Mouse (Mus musculus) liver, embryonic 14.5 days (tissue): ENCODE results near the gene Gbf1. TPM values are rescaled to one million over a fixed set of nuclear protein-coding genes. Genes with fewer than 3 reads are reported as not detected.

ENCODE experiments used
- ATAC-seq: fragments of 200-750 bp; cut with Nextera tagmentation; 2 replicates; pipeline ENCODE4 v1.8.0; 2017; ENCODE audit warnings: moderate number of reproducible peaks, mild to moderate bottlenecking, moderate library complexity; ENCODE audit not compliant: insufficient read depth
- DNase-seq, 3 experiments: peaks; one replicate each; pipeline ENCODE4 v3.0.0-alpha.2; 2012 to 2013; ENCODE audit warnings: low read depth in 3 of 3, low spot score in 3 of 3
- H3K27ac ChIP-seq: fragments of 300-500 bp; sonication (generic); 2 replicates; pipeline ENCODE4 v1.5.1; 2014; ENCODE audit warnings: moderate library complexity, mild to moderate bottlenecking, control low read depth, inconsistent platforms
- H3K27me3 ChIP-seq: fragments of 300-500 bp; sonication (generic); 2 replicates; pipeline ENCODE4 v1.6.1; 2014; ENCODE audit warnings: mild to moderate bottlenecking, low read length, moderate library complexity; ENCODE audit not compliant: control insufficient read depth, insufficient read depth
- H3K36me3 ChIP-seq: fragments of 300-500 bp; sonication (generic); replicated peaks from 2 replicates; pipeline ENCODE4 v1.6.1; 2014; ENCODE audit warnings: low read depth; ENCODE audit not compliant: control insufficient read depth, insufficient read depth
- H3K4me1 ChIP-seq, 2 experiments: fragments of 200-500 bp in 1 of 2; fragments of 300-500 bp in 1 of 2; sonication (generic) in 1 of 2; replicated peaks; 2 replicates each; pipeline ENCODE4 v1.6.1; 2012 to 2014; ENCODE audit warnings: antibody characterized with exemption in 1 of 2, inconsistent platforms in 1 of 2, low read length in 1 of 2; ENCODE audit not compliant: control insufficient read depth in 2 of 2, insufficient read depth in 2 of 2
- H3K4me2 ChIP-seq: fragments of 300-500 bp; sonication (generic); 2 replicates; pipeline ENCODE4 v1.6.1; 2014; ENCODE audit warnings: low read depth, mild to moderate bottlenecking, control low read depth, moderate library complexity
- H3K4me3 ChIP-seq, 2 experiments: fragments of 200-500 bp in 1 of 2; fragments of 300-500 bp in 1 of 2; sonication (generic) in 1 of 2; 2 replicates each; pipeline ENCODE4 v1.5.1; 2012 to 2014; ENCODE audit warnings: low read depth in 2 of 2, low read length in 2 of 2, mild to moderate bottlenecking in 2 of 2, control low read depth in 1 of 2, inconsistent platforms in 1 of 2, moderate library complexity in 1 of 2; ENCODE audit not compliant: insufficient read depth in 1 of 2
- H3K9ac ChIP-seq: fragments of 300-500 bp; sonication (generic); replicated peaks from 2 replicates; pipeline ENCODE4 v1.6.1; 2014; ENCODE audit warnings: mild to moderate bottlenecking, control low read depth, moderate library complexity
- H3K9me3 ChIP-seq: fragments of 300-500 bp; sonication (generic); 2 replicates; pipeline ENCODE4 v1.6.1; 2016; ENCODE audit warnings: low read length, mixed read lengths; ENCODE audit not compliant: control insufficient read depth
- CTCF ChIP-seq: IDR thresholded peaks from 2 replicates; pipeline ENCODE4 v1.5.1; 2016; ENCODE audit warnings: antibody characterized with exemption, low read depth, control low read depth
- EP300 ChIP-seq: IDR thresholded peaks from 2 replicates; pipeline ENCODE4 v1.6.1; 2016; ENCODE audit warnings: antibody characterized with exemption, low read depth
- WGBS: fragments of 180-500 bp; shearing (Covaris S2); extraction: QIAGEN DNeasy Blood & Tissue Kit; methylation state at CpG from one replicate; pipeline ENCODE4 v1.1.7; 2014; ENCODE audit not compliant: insufficient replicate concordance; 5-methylcytosine and 5-hydroxymethylcytosine counted together
- polyA plus RNA-seq, 2 experiments: library from polyadenylated mRNA; depleted of rRNA in 1 of 2; stranded (reverse) in 1 of 2; unstranded in 1 of 2; fragments of >200 nt; fragmentation: Nextera tagmentation in 1 of 2; extraction: Ambion mirVana in 1 of 2; gene quantifications; 2 replicates each; pipeline versions ENCODE4 v1.2.1 to v1.2.3; 2012 to 2014

Gene Gbf1
- polyA plus RNA-seq, 2 experiments = 11.2 to 14.6 TPM

DNA sequence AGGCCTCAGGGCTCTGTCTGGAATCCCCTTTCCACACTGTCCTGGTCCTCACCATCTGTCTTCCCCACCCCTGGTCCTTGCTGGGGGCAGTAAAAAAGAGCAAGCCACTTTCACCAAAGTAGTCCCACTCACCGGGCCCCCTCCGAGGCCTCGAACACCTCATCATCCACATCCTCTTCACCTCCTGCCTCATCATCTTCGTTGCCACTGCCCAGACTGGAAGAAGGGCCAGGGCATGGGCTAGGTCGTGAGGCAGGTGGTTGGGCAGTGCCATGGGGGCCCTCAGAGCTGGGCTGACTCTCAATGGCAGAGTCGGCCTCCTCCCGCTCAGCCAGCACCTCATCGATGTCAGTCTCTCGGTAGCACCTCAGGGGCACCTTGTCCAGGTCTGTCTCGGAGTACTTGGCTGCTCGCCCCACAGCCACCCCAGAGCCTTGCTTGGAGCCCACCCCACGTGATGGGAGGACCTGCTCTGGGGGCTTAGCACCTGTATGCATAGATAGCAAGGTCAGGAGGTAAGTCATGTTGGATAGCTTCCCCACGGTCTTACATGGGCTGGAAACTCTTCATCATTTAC is 170.8 kb downstream of the Gbf1 start:
- Histone ChIP-seq H3K27ac (no peak overlapping the region), H3K4me1 (peaks cover 9 to 11% of the 10 kb centered on the region in 2 experiments), H3K27me3 (peaks cover 95% of the 10 kb centered on the region), H3K4me2 (no peak overlapping the region), H3K9ac (no peak overlapping the region), H3K4me3 (no peak overlapping the region), H3K9me3 (no peaks in the 10 kb centered on the region), H3K36me3 (no peaks in the 10 kb centered on the region)
- no peak for DNase-seq
- TF ChIP-seq EP300 (no peak), CTCF (no peak)
- 55% methylated on average over 13 of the region's 13 CpGs for WGBS
- ATAC-seq = no peak

DNA sequence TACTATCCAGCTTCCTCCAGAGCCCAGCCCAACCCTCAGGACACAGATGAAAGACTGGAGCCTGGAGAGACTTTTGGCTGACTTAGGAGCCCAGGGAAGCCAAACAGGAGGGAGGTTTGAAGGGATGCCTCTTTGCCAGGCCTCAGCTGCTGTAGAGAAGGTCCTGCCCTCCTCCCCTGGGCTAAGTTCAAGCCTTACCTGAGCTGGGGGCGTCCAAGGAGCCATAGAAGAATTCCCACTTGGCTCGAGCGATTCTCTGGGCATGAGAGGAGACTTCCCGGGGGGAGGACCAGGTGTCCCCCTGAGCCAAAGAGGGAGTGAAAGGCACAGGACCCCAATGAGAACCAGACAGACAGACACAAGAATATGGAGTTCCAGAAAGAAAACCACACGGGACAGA is 171.4 kb downstream of the Gbf1 start:
- peaks cover 9 to 11% of the 10 kb centered on the region in 2 experiments for H3K4me1 ChIP-seq
- H3K9ac ChIP-seq = no peak overlapping the region
- no peak for TF ChIP-seq CTCF
- TF ChIP-seq EP300 = no peak
- peaks cover 89% of the 10 kb centered on the region for H3K27me3 ChIP-seq
- ATAC-seq (no peak), DNase-seq (no peak)
- 52% methylated on average over 5 of the region's 5 CpGs for WGBS
- H3K4me2 ChIP-seq = no peak overlapping the region
- H3K4me3 ChIP-seq = no peak overlapping the region
- H3K9me3 ChIP-seq = no peaks in the 10 kb centered on the region
- no peaks in the 10 kb centered on the region for H3K36me3 ChIP-seq
- H3K27ac ChIP-seq = no peak overlapping the region

DNA sequence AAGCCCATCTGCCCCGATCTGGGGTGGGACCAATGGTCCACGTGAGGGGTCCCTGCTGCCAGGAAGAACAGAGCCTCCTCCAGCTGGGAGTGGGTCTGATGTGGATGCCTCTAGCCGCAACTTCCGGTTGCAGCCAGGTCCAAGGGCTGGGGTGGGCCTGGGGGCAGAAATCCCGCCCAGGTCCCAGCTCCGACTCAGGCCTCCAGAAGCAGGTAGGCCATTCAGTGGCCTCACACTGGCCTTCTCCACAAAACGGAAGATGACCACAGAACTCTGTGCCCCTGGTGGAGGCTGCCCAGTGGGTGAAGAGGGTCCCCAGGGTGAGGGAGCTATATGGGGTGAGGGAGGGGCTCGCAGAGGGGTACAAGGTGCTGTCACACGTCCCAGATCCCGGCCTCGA is 172.1 kb downstream of the Gbf1 start:
- no peak overlapping the region for H3K4me2 ChIP-seq
- no peak overlapping the region for H3K9ac ChIP-seq
- H3K27ac ChIP-seq = no peak overlapping the region
- peaks cover 82% of the 10 kb centered on the region for H3K27me3 ChIP-seq
- peaks cover 10 to 14% of the 10 kb centered on the region in 2 experiments for H3K4me1 ChIP-seq
- H3K4me3 ChIP-seq = no peak overlapping the region
- no peaks in the 10 kb centered on the region for H3K36me3 ChIP-seq
- TF ChIP-seq EP300 (no peak), CTCF (no peak)
- DNase-seq (no peak), ATAC-seq (no peak)
- 47% methylated on average over 11 of the region's 11 CpGs for WGBS
- H3K9me3 ChIP-seq = no peaks in the 10 kb centered on the region

DNA sequence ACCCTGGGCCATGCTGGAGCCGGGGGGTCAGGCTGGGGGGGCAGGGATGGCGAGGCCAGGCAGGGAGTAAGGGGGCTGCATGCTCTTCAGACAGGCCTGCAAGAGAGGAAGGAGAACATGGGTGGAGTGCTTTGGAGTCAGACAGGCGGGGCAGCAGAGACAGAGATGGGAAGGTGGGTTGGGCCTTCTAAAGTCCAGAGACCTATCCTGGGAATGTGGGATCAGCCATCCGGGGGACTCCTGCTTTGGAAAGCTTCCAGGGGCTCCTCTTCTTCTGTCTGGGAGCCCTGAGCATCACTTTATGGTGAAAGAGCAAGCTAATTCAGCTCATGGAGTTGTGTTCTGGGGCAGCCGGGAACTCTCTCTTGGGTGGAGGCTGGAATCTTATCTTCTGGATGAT is 172.6 kb downstream of the Gbf1 start:
- H3K27me3 ChIP-seq = peaks cover 77% of the 10 kb centered on the region
- ATAC-seq (no peak), DNase-seq (no peak)
- 48% methylated on average over 5 of the region's 5 CpGs for WGBS
- no peaks in the 10 kb centered on the region for H3K9me3 ChIP-seq
- H3K4me1 ChIP-seq = peaks cover 13 to 20% of the 10 kb centered on the region in 2 experiments
- H3K4me3 ChIP-seq = no peak overlapping the region
- TF ChIP-seq CTCF (no peak), EP300 (no peak)
- H3K27ac ChIP-seq = no peak overlapping the region
- H3K9ac ChIP-seq = no peak overlapping the region
- H3K4me2 ChIP-seq = no peak overlapping the region
- H3K36me3 ChIP-seq = no peaks in the 10 kb centered on the region

DNA sequence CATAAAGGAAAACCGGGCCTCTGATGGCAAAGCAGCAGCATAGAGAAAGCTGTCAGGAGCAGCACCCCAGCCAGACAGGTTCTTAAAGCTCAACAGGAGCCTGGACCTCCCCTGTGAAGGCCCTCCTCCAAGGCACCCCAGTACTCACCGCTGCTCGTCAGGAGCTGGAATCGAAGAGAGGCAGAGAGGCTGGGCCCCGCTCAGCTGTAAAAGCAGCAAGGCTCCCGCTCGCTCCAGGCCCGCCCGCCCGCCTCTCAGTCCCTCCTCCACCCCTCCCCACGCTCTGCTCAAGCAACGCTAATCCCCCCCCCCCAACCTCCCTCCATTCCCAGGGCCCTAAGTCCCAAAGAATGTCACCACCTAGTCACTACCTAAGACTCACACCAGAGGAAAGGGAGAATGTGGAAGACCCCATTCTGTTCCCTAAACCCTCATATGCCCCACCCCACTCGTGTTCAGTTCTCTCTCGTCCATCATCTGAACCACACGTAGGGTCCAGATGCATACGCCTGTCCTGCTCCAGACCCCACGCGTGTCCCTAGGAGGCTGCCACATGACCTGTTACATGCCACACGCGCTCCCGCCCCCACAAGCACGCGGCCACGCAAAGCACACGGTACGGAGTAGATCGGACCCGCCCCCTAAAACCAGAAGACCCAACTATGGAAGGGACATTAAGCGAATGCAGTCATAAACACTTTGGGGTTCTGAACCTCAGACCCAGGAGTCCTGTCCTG is 173.9 kb downstream of the Gbf1 start:
- Histone ChIP-seq H3K9me3 (no peaks in the 10 kb centered on the region), H3K27ac (no peak overlapping the region), H3K4me2 (no peak overlapping the region), H3K9ac (no peak overlapping the region), H3K27me3 (peaks cover 64% of the 10 kb centered on the region), H3K36me3 (peaks cover 5% of the 10 kb centered on the region; the same call in 1 of the 2 replicates), H3K4me3 (no peak overlapping the region), H3K4me1 (peaks cover 13 to 21% of the 10 kb centered on the region in 2 experiments)
- ATAC-seq (no peak), DNase-seq (no peak)
- TF ChIP-seq EP300 (no peak), CTCF (no peak)
- 9% methylated on average over 29 of the region's 29 CpGs for WGBS
